Mouse (Mus musculus) intestine, embryonic 15.5 days (tissue): ENCODE measurements around the gene Adam1b. TPM values are rescaled to one million over a fixed set of nuclear protein-coding genes. Genes with fewer than 3 reads are reported as not detected.
"Not testable (repeated sequence)": the region's sequence is repeated elsewhere in the genome, so short reads cannot be mapped to it uniquely, and the experiment has no call there.

Experiments used
- ATAC-seq: fragments of 200-750 bp; cut with Nextera tagmentation; 2 replicates; pipeline ENCODE4 v1.8.0; 2017; ENCODE audit warnings: moderate TSS enrichment, moderate library complexity
- H3K27ac ChIP-seq: fragments of 300-500 bp; sonication (generic); 2 replicates; pipeline ENCODE4 v1.5.1; 2015; ENCODE audit warnings: mild to moderate bottlenecking, inconsistent platforms
- H3K27me3 ChIP-seq: fragments of 300-500 bp; sonication (generic); replicated peaks from 2 replicates; pipeline ENCODE4 v1.6.1; 2015; ENCODE audit warnings: inconsistent platforms
- H3K36me3 ChIP-seq: fragments of 300-500 bp; sonication (generic); 2 replicates; pipeline ENCODE4 v1.6.1; 2015; ENCODE audit warnings: inconsistent platforms
- H3K4me1 ChIP-seq: fragments of 300-500 bp; sonication (generic); replicated peaks from 2 replicates; pipeline ENCODE4 v1.6.1; 2015; ENCODE audit warnings: inconsistent platforms
- H3K4me2 ChIP-seq: fragments of 300-500 bp; sonication (generic); replicated peaks from 2 replicates; pipeline ENCODE4 v1.6.1; 2015; ENCODE audit warnings: mild to moderate bottlenecking, inconsistent platforms
- H3K4me3 ChIP-seq: fragments of 300-500 bp; sonication (generic); replicated peaks from 2 replicates; pipeline ENCODE4 v1.5.1; 2015; ENCODE audit warnings: inconsistent platforms
- H3K9ac ChIP-seq: fragments of 300-500 bp; sonication (generic); 2 replicates; pipeline ENCODE4 v1.6.1; 2015; ENCODE audit warnings: inconsistent platforms
- H3K9me3 ChIP-seq: fragments of 300-500 bp; sonication (generic); 2 replicates; pipeline ENCODE4 v1.6.1; 2016; ENCODE audit warnings: inconsistent platforms
- WGBS: fragments of 180-500 bp; shearing (Covaris S2); methylation state at CpG from one replicate; pipeline ENCODE4 v1.1.7; 2015; 5-methylcytosine and 5-hydroxymethylcytosine counted together
- polyA plus RNA-seq: library from polyadenylated mRNA; unstranded; fragments of >200 nt; fragmentation: Nextera tagmentation; extraction: Ambion mirVana; gene quantifications from 2 replicates; pipeline ENCODE4 v1.2.1, GENCODE M21; 2015

Adam1b gene
- polyA plus RNA-seq, 1 experiment from 2014 or later: 0.08 TPM

GRCm38 (mm10) chr5:121534521-121534920 is 31.3 kb upstream of the Adam1b start:
- Histone ChIP-seq H3K27me3 (no peaks in the 10 kb centered on the region), H3K4me2 (no peak overlapping the region), H3K9me3 (no peaks in the 10 kb centered on the region), H3K4me1 (no peaks in the 10 kb centered on the region), H3K4me3 (no peak overlapping the region), H3K27ac (no peak overlapping the region), H3K36me3 (peaks cover 40% of the 10 kb centered on the region), H3K9ac (no peak overlapping the region)
- no peak for ATAC-seq
- 98% methylated on average over 5 of the region's 5 CpGs for WGBS

GRCm38 (mm10) chr5:121526961-121527360 is 23.7 kb upstream of the Adam1b start:
- Histone ChIP-seq H3K9me3 (no peaks in the 10 kb centered on the region), H3K4me2 (no peak overlapping the region), H3K27me3 (no peaks in the 10 kb centered on the region), H3K36me3 (peaks cover 53% of the 10 kb centered on the region), H3K4me1 (no peaks in the 10 kb centered on the region), H3K9ac (no peak overlapping the region), H3K27ac (no peak overlapping the region), H3K4me3 (no peak overlapping the region)
- WGBS: 81% methylated on average over 8 of the region's 8 CpGs
- no peak for ATAC-seq

- 86% methylated on average over 7 of the region's 7 CpGs for WGBS
Measured at GRCm38 (mm10) chr5:121526526-121526925, 23.3 kb upstream of the Adam1b start.

GRCm38 (mm10) chr5:121525774-121526450 is 22.7 kb upstream of the Adam1b start:
- no peak for ATAC-seq
- no peaks in the 10 kb centered on the region for H3K4me1 ChIP-seq
- no peak overlapping the region for H3K27ac ChIP-seq
- no peaks in the 10 kb centered on the region for H3K9me3 ChIP-seq
- H3K4me2 ChIP-seq: no peak overlapping the region
- H3K9ac ChIP-seq: no peak overlapping the region
- peaks cover 53% of the 10 kb centered on the region for H3K36me3 ChIP-seq
- no peak overlapping the region for H3K4me3 ChIP-seq
- WGBS: 82% methylated on average over 14 of the region's 14 CpGs
- no peaks in the 10 kb centered on the region for H3K27me3 ChIP-seq

More at GRCm38 (mm10) chr5:121526526-121526925, 23.3 kb upstream of the Adam1b start:
- Histone ChIP-seq H3K9me3 (no peaks in the 10 kb centered on the region), H3K27me3 (no peaks in the 10 kb centered on the region), H3K27ac (no peak overlapping the region), H3K4me2 (no peak overlapping the region), H3K36me3 (peaks cover 53% of the 10 kb centered on the region), H3K9ac (no peak overlapping the region), H3K4me3 (no peak overlapping the region), H3K4me1 (no peaks in the 10 kb centered on the region)
- no peak for ATAC-seq

- H3K36me3 ChIP-seq: peaks cover 18% of the 10 kb centered on the region
- H3K27ac ChIP-seq, H3K27me3 ChIP-seq, H3K4me1 ChIP-seq, H3K9ac ChIP-seq, H3K4me3 ChIP-seq, H3K9me3 ChIP-seq, H3K4me2 ChIP-seq, ATAC-seq: not testable (repeated sequence)
- WGBS: 89% methylated on average over 9 of the region's 17 CpGs
Measured at GRCm38 (mm10) chr5:121519758-121520157, 16.5 kb upstream of the Adam1b start.

DNA sequence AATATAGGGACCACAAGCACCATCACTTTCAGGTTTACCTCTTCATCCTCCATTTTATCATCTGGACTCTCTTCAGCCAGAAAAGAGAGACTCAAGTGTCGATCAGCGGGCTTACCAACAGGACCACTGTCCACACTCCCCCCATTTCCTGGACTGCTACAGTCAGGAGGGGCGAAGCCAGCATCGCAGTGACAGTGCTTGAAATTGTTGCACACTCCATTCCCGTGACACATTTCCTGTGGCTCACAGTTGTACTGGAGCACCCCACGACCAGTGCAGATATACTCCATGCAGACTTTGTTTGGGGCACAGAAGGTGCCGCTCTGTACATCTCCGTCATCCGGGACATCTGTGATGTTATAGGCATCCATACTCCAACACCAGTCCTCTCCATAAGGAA is 15.7 kb upstream of the Adam1b start:
- no peak overlapping the region for H3K4me2 ChIP-seq
- no peak for ATAC-seq
- no peaks in the 10 kb centered on the region for H3K9me3 ChIP-seq
- no peaks in the 10 kb centered on the region for H3K27me3 ChIP-seq
- H3K27ac ChIP-seq: no peak overlapping the region
- H3K9ac ChIP-seq: no peak overlapping the region
- 91% methylated on average over 9 of the region's 9 CpGs for WGBS
- H3K4me1 ChIP-seq: no peaks in the 10 kb centered on the region
- H3K36me3 ChIP-seq: 0 out of 2 replicates have a peak, but pooled peaks cover 12% of the 10 kb centered on the region
- H3K4me3 ChIP-seq: no peak overlapping the region

- 67% methylated on average over 7 of the region's 7 CpGs for WGBS
- Histone ChIP-seq H3K4me1 (no peaks in the 10 kb centered on the region), H3K36me3 (no peaks in the 10 kb centered on the region), H3K9me3 (no peaks in the 10 kb centered on the region), H3K4me2 (no peak overlapping the region), H3K4me3 (no peak overlapping the region), H3K27me3 (no peaks in the 10 kb centered on the region), H3K27ac (peak overlapping the region; percentile 17; the same call in 1 of the 2 replicates), H3K9ac (no peak overlapping the region)
- ATAC-seq: peak; percentile 82
Measured at GRCm38 (mm10) chr5:121510009-121510408, 6.8 kb upstream of the Adam1b start.

- ATAC-seq: no peak
- Histone ChIP-seq H3K9me3 (no peaks in the 10 kb centered on the region), H3K4me2 (no peak overlapping the region), H3K27ac (no peak overlapping the region), H3K4me1 (no peaks in the 10 kb centered on the region), H3K9ac (no peak overlapping the region), H3K36me3 (no peaks in the 10 kb centered on the region), H3K4me3 (no peak overlapping the region), H3K27me3 (no peaks in the 10 kb centered on the region)
- 85% methylated on average over 1 of the region's 1 CpGs for WGBS
Measured at GRCm38 (mm10) chr5:121506846-121507245, 3.6 kb upstream of the Adam1b start.

DNA sequence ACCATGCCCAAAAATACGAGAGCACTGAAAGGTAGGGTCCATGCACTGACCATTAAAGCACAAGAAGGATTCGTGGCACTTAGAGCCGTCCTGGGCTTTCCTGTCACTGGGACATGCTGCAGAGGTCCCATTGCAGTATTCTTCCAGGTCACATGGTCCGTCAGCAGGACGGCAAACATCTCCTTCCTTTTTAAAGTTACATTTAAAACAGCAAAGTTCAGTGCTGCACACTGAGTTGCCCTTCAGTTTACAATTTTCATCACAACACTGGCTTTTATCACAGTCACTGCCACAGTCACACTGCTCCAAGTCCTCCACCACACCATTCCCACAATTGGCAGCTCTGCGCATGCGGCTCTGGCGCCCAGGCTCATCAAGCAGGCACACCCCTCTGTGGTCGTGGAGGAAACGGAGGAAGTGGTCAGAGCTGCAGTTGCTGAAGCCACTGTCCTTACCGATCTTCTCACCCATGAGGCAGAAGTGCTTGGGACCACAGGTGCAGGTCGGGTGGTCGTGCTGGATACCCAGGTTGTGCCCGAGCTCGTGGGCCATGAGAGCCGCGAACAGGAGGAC is 1.7 kb downstream of the Adam1b start:
- not testable (repeated sequence) for H3K27ac ChIP-seq, H3K4me3 ChIP-seq, H3K9me3 ChIP-seq, H3K4me1 ChIP-seq, H3K36me3 ChIP-seq, ATAC-seq, H3K9ac ChIP-seq, H3K4me2 ChIP-seq, H3K27me3 ChIP-seq
- WGBS: 60% methylated on average over 11 of the region's 17 CpGs

DNA sequence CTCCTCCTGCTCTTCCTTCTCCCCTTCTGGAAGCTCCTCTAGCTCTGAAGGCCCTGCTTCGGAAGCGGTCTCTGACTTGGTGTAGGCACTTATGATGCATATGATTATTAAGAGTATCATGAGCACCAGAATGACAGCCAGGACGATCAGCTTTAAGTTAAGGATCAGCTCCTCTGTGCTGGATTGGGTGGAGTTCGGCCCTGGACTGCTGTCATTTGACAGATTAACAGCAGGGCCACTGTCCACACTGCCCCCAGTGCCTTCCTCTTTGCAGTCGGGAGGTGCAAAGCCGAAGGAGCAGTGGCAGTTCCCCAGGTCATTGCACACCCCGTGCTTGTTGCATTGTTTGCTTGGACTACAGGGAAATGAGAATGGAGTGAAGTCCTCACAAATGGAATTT is 2.5 kb downstream of the Adam1b start:
- Histone ChIP-seq H3K4me2 (no peak overlapping the region), H3K4me3 (no peak overlapping the region), H3K4me1 (no peaks in the 10 kb centered on the region), H3K27me3 (no peaks in the 10 kb centered on the region), H3K9me3 (no peaks in the 10 kb centered on the region), H3K9ac (no peak overlapping the region), H3K36me3 (no peaks in the 10 kb centered on the region), H3K27ac (no peak overlapping the region)
- no peak for ATAC-seq
- 61% methylated on average over 7 of the region's 7 CpGs for WGBS

GRCm38 (mm10) chr5:121493305-121493704 is 9.9 kb downstream of the Adam1b start:
- ATAC-seq: no peak
- H3K4me3 ChIP-seq: no peak overlapping the region
- H3K4me2 ChIP-seq: no peak overlapping the region
- 76% methylated on average over 8 of the region's 8 CpGs for WGBS
- H3K27me3 ChIP-seq: no peaks in the 10 kb centered on the region
- H3K4me1 ChIP-seq: no peaks in the 10 kb centered on the region
- no peaks in the 10 kb centered on the region for H3K9me3 ChIP-seq
- no peaks in the 10 kb centered on the region for H3K36me3 ChIP-seq
- no peak overlapping the region for H3K9ac ChIP-seq
- H3K27ac ChIP-seq: no peak overlapping the region

- Histone ChIP-seq H3K4me3 (no peak overlapping the region), H3K9me3 (no peaks in the 10 kb centered on the region), H3K27ac (no peak overlapping the region), H3K4me1 (no peaks in the 10 kb centered on the region), H3K36me3 (no peaks in the 10 kb centered on the region), H3K27me3 (no peaks in the 10 kb centered on the region), H3K4me2 (no peak overlapping the region), H3K9ac (no peak overlapping the region)
- ATAC-seq: no peak
- WGBS: 53% methylated on average over 5 of the region's 5 CpGs
Measured at GRCm38 (mm10) chr5:121484801-121485200, 18.4 kb downstream of the Adam1b start.

DNA sequence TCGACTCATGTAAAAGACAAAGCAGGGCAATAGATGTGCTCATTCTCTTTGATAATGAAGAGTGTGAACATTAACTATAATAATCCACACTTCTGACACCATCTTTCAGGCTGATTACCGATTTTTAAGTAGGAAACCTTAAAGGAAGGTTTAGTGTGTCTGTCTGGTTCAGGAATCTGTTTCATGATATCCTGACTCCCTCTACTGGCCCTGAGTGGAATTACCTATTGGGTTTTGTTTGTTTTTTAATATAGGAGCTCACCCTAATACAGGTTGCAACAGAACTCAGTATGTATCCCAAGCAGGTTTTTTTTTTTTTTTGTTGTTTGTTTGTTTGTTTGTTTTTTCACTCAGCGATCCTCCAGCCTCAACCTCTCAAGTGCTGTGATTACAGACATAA is 25.6 kb downstream of the Adam1b start:
- Histone ChIP-seq H3K4me3 (no peak overlapping the region), H3K36me3 (no peaks in the 10 kb centered on the region), H3K4me2 (no peak overlapping the region), H3K9ac (no peak overlapping the region), H3K9me3 (no peaks in the 10 kb centered on the region), H3K27ac (no peak overlapping the region), H3K27me3 (no peaks in the 10 kb centered on the region), H3K4me1 (no peaks in the 10 kb centered on the region)
- 28% methylated on average over 3 of the region's 3 CpGs for WGBS
- ATAC-seq: 0 out of 2 replicates have a peak, but pooled peaks have one; percentile 2
